Mouse (Mus musculus): Measurements from ENCODE around the gene Csf3. TPM values are rescaled to one million over a fixed set of nuclear protein-coding genes. Genes with fewer than 3 reads are reported as not detected.

Csf3 gene
- total and polyA plus RNA-seq, 3 experiments: 0.18 TPM; not detected in 2

DNA sequence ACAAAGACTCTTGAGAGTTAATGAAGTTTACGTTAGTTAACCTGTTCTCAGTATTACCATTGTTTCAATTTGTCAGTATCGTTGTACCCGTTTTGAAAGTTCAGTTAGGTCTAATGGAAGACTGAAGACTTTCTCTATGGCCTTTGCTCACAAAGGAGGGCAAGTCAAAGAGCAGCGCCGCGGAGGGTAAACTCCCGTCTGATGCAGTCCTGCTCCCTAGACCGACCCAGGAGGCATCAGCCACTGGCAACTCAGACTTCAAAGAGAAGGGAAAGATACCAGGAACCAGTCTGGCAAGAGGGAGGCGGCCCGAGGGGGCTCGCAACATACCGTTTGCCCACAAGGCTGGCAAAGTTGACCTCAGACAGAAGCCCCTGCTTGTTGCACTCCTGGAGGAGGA is 12.6 kb downstream of the Csf3 start:
- TF ChIP-seq CTCF (IDR thresholded peaks at IDR 0.05 in 2 of 3, conservative IDR thresholded peaks at IDR 0.05 in 1 of 3; ENCODE audit: control insufficient read depth in 1 of 3, insufficient read depth in 1 of 3, low read depth in 2 of 3, low read length in 3 of 3, poor library complexity in 1 of 3, severe bottlenecking in 1 of 3): no peak
- no peak for TF ChIP-seq MAFK (IDR thresholded peaks at IDR 0.05; ENCODE audit: borderline replicate concordance, low read depth, low read length)
- no peak for TF ChIP-seq RCOR1 (IDR thresholded peaks at IDR 0.05; ENCODE audit: low read depth, low read length)
- TF ChIP-seq TAL1 (IDR thresholded peaks at IDR 0.05; ENCODE audit: low read length): no peak
- TF ChIP-seq EP300 (IDR thresholded peaks at IDR 0.05; ENCODE audit: low read depth in 1 of 2, low read length in 2 of 2): no peak
- no peak for TF ChIP-seq NRF1 (IDR thresholded peaks at IDR 0.05; ENCODE audit: insufficient read depth, low read depth, low read length, poor library complexity, severe bottlenecking)
- TF ChIP-seq TBP (IDR thresholded peaks at IDR 0.05; ENCODE audit: low read depth, low read length): no peak
- TF ChIP-seq ZKSCAN1 (IDR thresholded peaks at IDR 0.05; ENCODE audit: low read depth, low read length): no peak
- no peak for TF ChIP-seq MAZ (IDR thresholded peaks at IDR 0.05; ENCODE audit: low read depth, low read length)
- TF ChIP-seq JUND (IDR thresholded peaks at IDR 0.05; ENCODE audit: low read depth, low read length): no peak
- no peak for TF ChIP-seq POLR2AphosphoS2 (IDR thresholded peaks at IDR 0.05; ENCODE audit: low read length)
- TF ChIP-seq UBTF (IDR thresholded peaks at IDR 0.05; ENCODE audit: borderline replicate concordance, insufficient read depth, low read depth, low read length): no peak
- no peak for TF ChIP-seq MYC (IDR thresholded peaks at IDR 0.05; ENCODE audit: low read depth, low read length)
- no peaks in the 10 kb centered on the region for H3K79me2 ChIP-seq (ENCODE audit: control insufficient read depth, insufficient read depth, low read length, poor library complexity)
- H3K27me3 ChIP-seq (ENCODE audit: control insufficient read depth in 1 of 2, insufficient read depth in 2 of 2, low read length in 2 of 2): no peaks in the 10 kb centered on the region
- H3K9me3 ChIP-seq (replicated peaks; ENCODE audit: insufficient read depth, low read length): no peaks in the 10 kb centered on the region
- H3K36me3 ChIP-seq (ENCODE audit: control insufficient read depth in 1 of 2, insufficient read depth in 2 of 2, low read length in 2 of 2): peaks cover 2 to 6% of the 10 kb centered on the region in 2 experiments
- no peak for DNase-seq (ENCODE audit: low read depth, low spot score)
- no peak overlapping the region for H3K9ac ChIP-seq (ENCODE audit: control insufficient read depth, low read depth, low read length, poor library complexity, severe bottlenecking)
- peaks cover 0 to 7% of the 10 kb centered on the region in 2 experiments; a peak in 2 of 4 replicates for H3K4me1 ChIP-seq (ENCODE audit: control insufficient read depth in 1 of 2, insufficient read depth in 2 of 2, low read length in 2 of 2)
- H3K27ac ChIP-seq (ENCODE audit: control insufficient read depth, low read depth, low read length): no peak overlapping the region
- no peak overlapping the region for H3K4me3 ChIP-seq (ENCODE audit: control insufficient read depth in 1 of 2, insufficient read depth in 1 of 2, low read depth in 2 of 2, low read length in 2 of 2)

DNA sequence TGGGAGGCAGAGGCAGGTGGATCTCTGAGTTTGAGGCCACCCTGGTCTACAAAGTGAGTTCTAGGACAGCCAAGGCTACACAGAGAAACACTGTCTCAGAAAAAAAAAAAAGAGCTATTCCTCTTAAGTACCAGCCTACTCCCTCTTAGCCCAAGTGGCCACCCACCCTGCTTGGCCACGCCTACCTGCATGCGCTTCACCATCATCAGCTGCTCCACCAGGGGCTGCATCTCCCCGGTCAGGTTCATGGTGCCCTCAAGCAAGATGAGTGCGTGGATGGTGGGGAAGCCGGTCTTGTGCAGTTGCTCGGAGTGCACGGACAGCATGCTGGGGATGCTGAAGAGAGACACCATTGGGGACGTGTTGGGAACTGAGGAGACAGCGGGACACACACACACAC is 14.9 kb downstream of the Csf3 start:
- Histone ChIP-seq H3K9ac (ENCODE audit: control insufficient read depth, low read depth, low read length, poor library complexity, severe bottlenecking) (no peak overlapping the region), H3K27me3 (ENCODE audit: control insufficient read depth in 1 of 2, insufficient read depth in 2 of 2, low read length in 2 of 2) (no peaks in the 10 kb centered on the region)

More for the DNA sequence above, 14.9 kb downstream of the Csf3 start:
- Histone ChIP-seq H3K4me3 (ENCODE audit: control insufficient read depth in 1 of 2, insufficient read depth in 1 of 2, low read depth in 2 of 2, low read length in 2 of 2) (no peak overlapping the region), H3K4me1 (ENCODE audit: control insufficient read depth in 1 of 2, insufficient read depth in 2 of 2, low read length in 2 of 2) (0 out of 4 replicates have a peak, but pooled peaks cover 0 to 2% of the 10 kb centered on the region in 2 experiments), H3K9me3 (replicated peaks; ENCODE audit: insufficient read depth, low read length) (no peaks in the 10 kb centered on the region), H3K79me2 (ENCODE audit: control insufficient read depth, insufficient read depth, low read length, poor library complexity) (no peaks in the 10 kb centered on the region), H3K36me3 (ENCODE audit: control insufficient read depth in 1 of 2, insufficient read depth in 2 of 2, low read length in 2 of 2) (peaks cover 2% of the 10 kb centered on the region in 2 experiments; a peak in 3 of 4 replicates), H3K27ac (ENCODE audit: control insufficient read depth, low read depth, low read length) (no peak overlapping the region)
- DNase-seq (ENCODE audit: low read depth, low spot score): no peak
- no peak for TF ChIP-seq ZC3H11A (IDR thresholded peaks at IDR 0.05; ENCODE audit: low read depth, low read length)
- TF ChIP-seq NRF1 (IDR thresholded peaks at IDR 0.05; ENCODE audit: insufficient read depth, low read depth, low read length, poor library complexity, severe bottlenecking): no peak
- no peak for TF ChIP-seq TBP (IDR thresholded peaks at IDR 0.05; ENCODE audit: low read depth, low read length)
- TF ChIP-seq EP300 (IDR thresholded peaks at IDR 0.05; ENCODE audit: low read depth in 1 of 2, low read length in 2 of 2): no peak
- TF ChIP-seq MEF2A (IDR thresholded peaks at IDR 0.05; ENCODE audit: extremely low read depth, insufficient replicate concordance, low read depth, low read length, poor library complexity, severe bottlenecking): no peak

All from MEL (cell line).